In genomic region chr12:6588031-6588701, GRCm38 (mm10) we compare ENCODE assay signal across 18 mouse cellular contexts.
DNase-seq lines count a peak whose midpoint lies in the region; ATAC-seq and TF ChIP-seq lines count a peak whose summit lies in the region.
"Had no signal": no experiment of that assay in that cellular context is flagged by ENCODE, and none has a peak within 500 bp of the region (broad histone marks: within the 10 kb centered on the region; RNA-seq: fewer than 3 reads in every experiment).

No protein-coding gene starts in this region.

- no peaks in the 10 kb centered on the region for H3K27me3 ChIP-seq in neural tube, embryonic 11.5 days (ENCODE audit: control insufficient read depth, insufficient read depth, low read length)
- no peaks in the 10 kb centered on the region for H3K27me3 ChIP-seq in neural tube, embryonic 15.5 days (replicated peaks)
- H3K27me3 ChIP-seq in forebrain, embryonic 16.5 days (replicated peaks; ENCODE audit: control insufficient read depth, insufficient read depth, low read length): no peaks in the 10 kb centered on the region
- no peaks in the 10 kb centered on the region for H3K27me3 ChIP-seq in lung, postnatal 0 days (replicated peaks; ENCODE audit: insufficient read depth, low read length)
- H3K27me3 ChIP-seq: intestine, embryonic 15.5 days had no signal

- no peak for ATAC-seq in neural tube, embryonic 11.5 days (ENCODE audit: insufficient read depth, low FRiP score, low TSS enrichment)
- no peak for ATAC-seq in neural tube, embryonic 15.5 days (ENCODE audit: low FRiP score)
- ATAC-seq in forebrain, embryonic 16.5 days: peak; percentile 67; the same call in 1 of the 2 replicates
- no peak for ATAC-seq in lung, postnatal 0 days
- ATAC-seq: activated CD4-positive, CD25-positive, alpha-beta regulatory T cell, adult 4 months; CD4-positive, CD25-positive, alpha-beta regulatory T cell, adult 4 months; intestine, embryonic 15.5 days had no signal

- H3K36me3 ChIP-seq in neural tube, embryonic 11.5 days (ENCODE audit: control insufficient read depth, insufficient read depth, low read length): no peaks in the 10 kb centered on the region
- H3K36me3 ChIP-seq in neural tube, embryonic 15.5 days: no peaks in the 10 kb centered on the region
- no peaks in the 10 kb centered on the region for H3K36me3 ChIP-seq in forebrain, embryonic 16.5 days (ENCODE audit: control insufficient read depth, insufficient read depth)
- H3K36me3 ChIP-seq in lung, postnatal 0 days (ENCODE audit: insufficient read depth, low read length): no peaks in the 10 kb centered on the region
- H3K36me3 ChIP-seq: intestine, embryonic 15.5 days had no signal

- WGBS in neural tube, embryonic 11.5 days: 45% methylated on average over 12 of the region's 12 CpGs
- 39% methylated on average over 12 of the region's 12 CpGs for WGBS in neural tube, embryonic 15.5 days
- 19% methylated on average over 12 of the region's 12 CpGs for WGBS in forebrain, embryonic 16.5 days
- WGBS in lung, postnatal 0 days: 44% methylated on average over 12 of the region's 12 CpGs

- no peak for TF ChIP-seq CTCF in lung, postnatal 0 days (IDR thresholded peaks at IDR 0.05)

- no peak overlapping the region for H3K4me2 ChIP-seq in neural tube, embryonic 11.5 days (ENCODE audit: low read depth)
- H3K4me2 ChIP-seq in neural tube, embryonic 15.5 days: no peak overlapping the region
- H3K4me2 ChIP-seq in forebrain, embryonic 16.5 days (ENCODE audit: low read length): no peak overlapping the region; the same call in 1 of the 2 replicates
- no peak overlapping the region for H3K4me2 ChIP-seq in lung, postnatal 0 days (replicated peaks; ENCODE audit: low read depth, low read length)
- H3K4me2 ChIP-seq: intestine, embryonic 15.5 days; lung, embryonic 14.5 days had no signal

- TF ChIP-seq EP300 in lung, postnatal 0 days (IDR thresholded peaks at IDR 0.05): no peak

- no peak overlapping the region for H3K9ac ChIP-seq in neural tube, embryonic 11.5 days (ENCODE audit: low read length)
- no peak overlapping the region for H3K9ac ChIP-seq in neural tube, embryonic 15.5 days (replicated peaks)
- H3K9ac ChIP-seq in forebrain, embryonic 16.5 days (replicated peaks; ENCODE audit: low read depth, low read length): no peak overlapping the region
- no peak overlapping the region for H3K9ac ChIP-seq in lung, postnatal 0 days (replicated peaks; ENCODE audit: low read depth)
- H3K9ac ChIP-seq: intestine, embryonic 15.5 days; lung, embryonic 14.5 days had no signal

- DNase-seq in neural tube, embryonic 11.5 days (ENCODE audit: low spot score): peak; percentile 9
- DNase-seq in adrenal gland, postnatal 25 days: peak; percentile 10
- DNase-seq in retina, postnatal 1 day: peak; percentile 62
- no peak for DNase-seq in left cerebral cortex, postnatal 25 days (ENCODE audit: low spot score in 2 of 2)
- no peak for DNase-seq in urinary bladder, postnatal 25 days (ENCODE audit: low spot score)
- DNase-seq in lung, postnatal 0 days (ENCODE audit: low spot score): no peak
- DNase-seq: cerebellum, adult 9-10 months; gastrocnemius, adult 2 months; heart, postnatal 10 days; kidney, postnatal 10 days; lung, embryonic 14.5 days; right cerebral cortex, postnatal 25 days; thymus, postnatal 4 days had no signal

- intact Hi-C loops in left cerebral cortex, postnatal 25 days (cut with DNase I): no loop called here

- no peaks in the 10 kb centered on the region for H3K4me1 ChIP-seq in neural tube, embryonic 11.5 days (ENCODE audit: control insufficient read depth, insufficient read depth, low read length)
- H3K4me1 ChIP-seq in neural tube, embryonic 15.5 days: no peaks in the 10 kb centered on the region
- H3K4me1 ChIP-seq in forebrain, embryonic 16.5 days (replicated peaks; ENCODE audit: control insufficient read depth, insufficient read depth, low read length): peaks cover 4% of the 10 kb centered on the region; the same call in 1 of the 2 replicates
- no peaks in the 10 kb centered on the region for H3K4me1 ChIP-seq in lung, postnatal 0 days (ENCODE audit: insufficient read depth, low read depth, low read length)
- H3K4me1 ChIP-seq: intestine, embryonic 15.5 days had no signal

- H3K4me3 ChIP-seq in neural tube, embryonic 11.5 days (ENCODE audit: low read depth, low read length): no peak overlapping the region
- no peak overlapping the region for H3K4me3 ChIP-seq in neural tube, embryonic 15.5 days (replicated peaks)
- no peak overlapping the region for H3K4me3 ChIP-seq in forebrain, embryonic 16.5 days (replicated peaks; ENCODE audit: low read length)
- no peak overlapping the region for H3K4me3 ChIP-seq in lung, postnatal 0 days (ENCODE audit: low read depth, low read length)
- H3K4me3 ChIP-seq: gastrocnemius, adult 2 months; intestine, embryonic 15.5 days had no signal

- no peaks in the 10 kb centered on the region for H3K9me3 ChIP-seq in neural tube, embryonic 11.5 days (ENCODE audit: control insufficient read depth, low read length)
- H3K9me3 ChIP-seq in neural tube, embryonic 15.5 days (replicated peaks): no peaks in the 10 kb centered on the region
- no peaks in the 10 kb centered on the region for H3K9me3 ChIP-seq in forebrain, embryonic 16.5 days (ENCODE audit: control insufficient read depth, low read length)
- H3K9me3 ChIP-seq in lung, postnatal 0 days (ENCODE audit: low read length): no peaks in the 10 kb centered on the region
- H3K9me3 ChIP-seq: intestine, embryonic 15.5 days had no signal

- H3K27ac ChIP-seq in neural tube, embryonic 11.5 days (ENCODE audit: low read depth, low read length): no peak overlapping the region
- no peak overlapping the region for H3K27ac ChIP-seq in neural tube, embryonic 15.5 days (replicated peaks)
- no peak overlapping the region for H3K27ac ChIP-seq in forebrain, embryonic 16.5 days (ENCODE audit: low read length)
- no peak overlapping the region for H3K27ac ChIP-seq in lung, postnatal 0 days (ENCODE audit: low read length)
- H3K27ac ChIP-seq: gastrocnemius, adult 2 months; intestine, embryonic 15.5 days had no signal

Comparison
In these comparisons a context has a peak if more than half of its experiments do, and no peak if none do; other contexts are left out.
1. DNase-seq: peak in neural tube, embryonic 11.5 days (single experiment), adrenal gland, postnatal 25 days (single experiment) and retina, postnatal 1 day (single experiment); none in left cerebral cortex, postnatal 25 days (0 of 2), urinary bladder, postnatal 25 days (single experiment) and lung, postnatal 0 days (single experiment).